Mouse (Mus musculus): Measurements from ENCODE around the gene Slc12a4. TPM values are rescaled to one million over a fixed set of nuclear protein-coding genes. Genes with fewer than 3 reads are reported as not detected.

Gene Slc12a4
- polyA plus RNA-seq, 1 experiment from 2014 or later: 38.4 TPM

Small RNAs within 50 kb of the gene (microRNA-seq; reads per million reads assigned to microRNA genes)
- gene Mir7074: not detected

Other genes starting within 250 kb of the Slc12a4 start
- gene Gfod2, start 207.4 kb downstream of the Slc12a4 start, polyA plus RNA-seq (2014; fragmentation: Nextera tagmentation; extraction: Ambion mirVana): 6.8 and 8.9 TPM in 2 replicates
- 10.6 and 11.5 TPM in 2 replicates for gene Ranbp10, start 138.7 kb downstream of the Slc12a4 start, polyA plus RNA-seq (2014; fragmentation: Nextera tagmentation; extraction: Ambion mirVana)
- gene Tsnaxip1, start 138.4 kb downstream of the Slc12a4 start, polyA plus RNA-seq (2014; fragmentation: Nextera tagmentation; extraction: Ambion mirVana): not detected in 2 replicates
- 34.7 and 37.2 TPM in 2 replicates for gene Cenpt, start 112.8 kb downstream of the Slc12a4 start, polyA plus RNA-seq (2014; fragmentation: Nextera tagmentation; extraction: Ambion mirVana)
- 41.9 and 42.5 TPM in 2 replicates for gene Thap11, start 111.0 kb downstream of the Slc12a4 start, polyA plus RNA-seq (2014; fragmentation: Nextera tagmentation; extraction: Ambion mirVana)
- gene Nutf2, start 105.5 kb downstream of the Slc12a4 start, polyA plus RNA-seq (2014; fragmentation: Nextera tagmentation; extraction: Ambion mirVana): 190 and 205 TPM in 2 replicates
- 24.0 and 27.7 TPM in 2 replicates for gene Edc4, start 85.2 kb downstream of the Slc12a4 start, polyA plus RNA-seq (2014; fragmentation: Nextera tagmentation; extraction: Ambion mirVana)
- gene Nrn1l, start 72.5 kb downstream of the Slc12a4 start, polyA plus RNA-seq (2014; fragmentation: Nextera tagmentation; extraction: Ambion mirVana): 1.1 and 1.2 TPM in 2 replicates
- gene Pskh1, start 65.7 kb downstream of the Slc12a4 start, polyA plus RNA-seq (2014; fragmentation: Nextera tagmentation; extraction: Ambion mirVana): 17.6 and 18.6 TPM in 2 replicates
- gene Ctrl, start 32.2 kb downstream of the Slc12a4 start, polyA plus RNA-seq (2014; fragmentation: Nextera tagmentation; extraction: Ambion mirVana): 0.43 and 1.1 TPM in 2 replicates
- 73.7 and 74.2 TPM in 2 replicates for gene Psmb10, start 27.7 kb downstream of the Slc12a4 start, polyA plus RNA-seq (2014; fragmentation: Nextera tagmentation; extraction: Ambion mirVana)
- gene Lcat, start 22.7 kb downstream of the Slc12a4 start, polyA plus RNA-seq (2014; fragmentation: Nextera tagmentation; extraction: Ambion mirVana): 1.2 and 1.3 TPM in 2 replicates
- not detected in 2 replicates for gene Dpep3, start 13.3 kb upstream of the Slc12a4 start, polyA plus RNA-seq (2014; fragmentation: Nextera tagmentation; extraction: Ambion mirVana)
- 13.5 and 15.2 TPM in 2 replicates for gene Dus2, start 25.2 kb upstream of the Slc12a4 start, polyA plus RNA-seq (2014; fragmentation: Nextera tagmentation; extraction: Ambion mirVana)
- 0.24 TPM in 1 of 2 replicates, not detected in the other for gene Dpep2nb, start 39.9 kb upstream of the Slc12a4 start, polyA plus RNA-seq (2014; fragmentation: Nextera tagmentation; extraction: Ambion mirVana)
- 11.6 and 13.1 TPM in 2 replicates for gene Ddx28, start 45.8 kb upstream of the Slc12a4 start, polyA plus RNA-seq (2014; fragmentation: Nextera tagmentation; extraction: Ambion mirVana)
- gene Nfatc3, start 92.7 kb upstream of the Slc12a4 start, polyA plus RNA-seq (2014; fragmentation: Nextera tagmentation; extraction: Ambion mirVana): 4.5 and 4.7 TPM in 2 replicates
- gene Esrp2, start 170.9 kb upstream of the Slc12a4 start, polyA plus RNA-seq (2014; fragmentation: Nextera tagmentation; extraction: Ambion mirVana): 0.34 and 0.55 TPM in 2 replicates
- gene Pla2g15, start 184.3 kb upstream of the Slc12a4 start, polyA plus RNA-seq (2014; fragmentation: Nextera tagmentation; extraction: Ambion mirVana): 2.4 and 2.5 TPM in 2 replicates
- gene Slc7a6, start 202.8 kb upstream of the Slc12a4 start, polyA plus RNA-seq (2014; fragmentation: Nextera tagmentation; extraction: Ambion mirVana): 40.4 TPM in 2 replicates
- 18.7 and 20.9 TPM in 2 replicates for gene Slc7a6os, start 244.8 kb upstream of the Slc12a4 start, polyA plus RNA-seq (2014; fragmentation: Nextera tagmentation; extraction: Ambion mirVana)
- gene Prmt7, start 244.8 kb upstream of the Slc12a4 start, polyA plus RNA-seq (2014; fragmentation: Nextera tagmentation; extraction: Ambion mirVana): 33.7 and 33.9 TPM in 2 replicates

Measured in heart, embryonic 14.5 days (tissue).